Mouse (Mus musculus): Measurements from ENCODE around the gene Mif. TPM values are rescaled to one million over a fixed set of nuclear protein-coding genes. Genes with fewer than 3 reads are reported as not detected.
A peak's percentile ranks its signal among the peaks of the same experiment; 100 is the strongest.

Mif gene
- polyA plus RNA-seq, 1 experiment from 2014 or later: 984 TPM

GRCm38 (mm10) chr10:75855416-75855981, 4.5 kb downstream of the Mif start:
- H3K27ac ChIP-seq (replicated peaks): no peak overlapping the region
- no peak overlapping the region for H3K4me3 ChIP-seq (ENCODE audit: low read depth, low read length)
- DNase-seq (ENCODE audit: low spot score) (no peak), ATAC-seq (ENCODE audit: low FRiP score, low TSS enrichment) (no peak)
- no peaks in the 10 kb centered on the region for H3K27me3 ChIP-seq (ENCODE audit: control insufficient read depth, insufficient read depth, low read length)
- H3K9me3 ChIP-seq (ENCODE audit: control insufficient read depth, low read length): no peaks in the 10 kb centered on the region
- no peak for TF ChIP-seq CTCF (IDR thresholded peaks at IDR 0.05; ENCODE audit: low read depth)
- TF ChIP-seq EP300 (optimal IDR thresholded peaks at IDR 0.05): no peak
- WGBS: 88% methylated on average over 15 of the region's 15 CpGs
- 0 out of 2 replicates have a peak, but pooled peaks cover 3% of the 10 kb centered on the region for H3K36me3 ChIP-seq (ENCODE audit: control insufficient read depth, insufficient read depth, low read length)
- H3K4me1 ChIP-seq (replicated peaks; ENCODE audit: control insufficient read depth, insufficient read depth): no peaks in the 10 kb centered on the region
- H3K9ac ChIP-seq (ENCODE audit: low read length): no peak overlapping the region
- H3K4me2 ChIP-seq (replicated peaks; ENCODE audit: low read depth): no peak overlapping the region

GRCm38 (mm10) chr10:75854791-75855190, 5.2 kb downstream of the Mif start:
- no peak overlapping the region for H3K4me2 ChIP-seq (replicated peaks; ENCODE audit: low read depth)
- H3K9me3 ChIP-seq (ENCODE audit: control insufficient read depth, low read length): no peaks in the 10 kb centered on the region
- no peaks in the 10 kb centered on the region for H3K4me1 ChIP-seq (replicated peaks; ENCODE audit: control insufficient read depth, insufficient read depth)
- 81% methylated on average over 6 of the region's 6 CpGs for WGBS
- ATAC-seq (ENCODE audit: low FRiP score, low TSS enrichment) (no peak), DNase-seq (ENCODE audit: low spot score) (no peak)
- no peak overlapping the region for H3K9ac ChIP-seq (ENCODE audit: low read length)
- 0 out of 2 replicates have a peak, but pooled peaks cover 3% of the 10 kb centered on the region for H3K36me3 ChIP-seq (ENCODE audit: control insufficient read depth, insufficient read depth, low read length)
- no peak overlapping the region for H3K4me3 ChIP-seq (ENCODE audit: low read depth, low read length)
- no peak overlapping the region for H3K27ac ChIP-seq (replicated peaks)
- TF ChIP-seq EP300 (optimal IDR thresholded peaks at IDR 0.05) (no peak), CTCF (IDR thresholded peaks at IDR 0.05; ENCODE audit: low read depth) (no peak)
- H3K27me3 ChIP-seq (ENCODE audit: control insufficient read depth, insufficient read depth, low read length): no peaks in the 10 kb centered on the region

GRCm38 (mm10) chr10:75854096-75854495, 5.9 kb downstream of the Mif start:
- Histone ChIP-seq H3K4me2 (replicated peaks; ENCODE audit: low read depth) (no peak overlapping the region), H3K4me3 (ENCODE audit: low read depth, low read length) (no peak overlapping the region), H3K27me3 (ENCODE audit: control insufficient read depth, insufficient read depth, low read length) (no peaks in the 10 kb centered on the region), H3K9ac (ENCODE audit: low read length) (no peak overlapping the region), H3K27ac (replicated peaks) (no peak overlapping the region), H3K36me3 (ENCODE audit: control insufficient read depth, insufficient read depth, low read length) (0 out of 2 replicates have a peak, but pooled peaks cover 3% of the 10 kb centered on the region), H3K4me1 (replicated peaks; ENCODE audit: control insufficient read depth, insufficient read depth) (no peaks in the 10 kb centered on the region), H3K9me3 (ENCODE audit: control insufficient read depth, low read length) (no peaks in the 10 kb centered on the region)
- ATAC-seq (ENCODE audit: low FRiP score, low TSS enrichment): no peak
- no peak for TF ChIP-seq CTCF (IDR thresholded peaks at IDR 0.05; ENCODE audit: low read depth)
- DNase-seq (ENCODE audit: low spot score): no peak
- WGBS: 43% methylated on average over 5 of the region's 5 CpGs

- Histone ChIP-seq H3K9me3 (ENCODE audit: control insufficient read depth, low read length) (no peaks in the 10 kb centered on the region), H3K9ac (ENCODE audit: low read length) (no peak overlapping the region), H3K4me2 (replicated peaks; ENCODE audit: low read depth) (no peak overlapping the region), H3K27ac (replicated peaks) (no peak overlapping the region), H3K4me3 (ENCODE audit: low read depth, low read length) (no peak overlapping the region), H3K36me3 (ENCODE audit: control insufficient read depth, insufficient read depth, low read length) (0 out of 2 replicates have a peak, but pooled peaks cover 3% of the 10 kb centered on the region), H3K4me1 (replicated peaks; ENCODE audit: control insufficient read depth, insufficient read depth) (no peaks in the 10 kb centered on the region), H3K27me3 (ENCODE audit: control insufficient read depth, insufficient read depth, low read length) (no peaks in the 10 kb centered on the region)
- ATAC-seq (ENCODE audit: low FRiP score, low TSS enrichment) (peak; percentile 70; the same call in 1 of the 2 replicates), DNase-seq (ENCODE audit: low spot score) (peak; percentile 86)
- 16% methylated on average over 10 of the region's 10 CpGs for WGBS
- no peak for TF ChIP-seq EP300 (optimal IDR thresholded peaks at IDR 0.05)
- peak; percentile 82 for TF ChIP-seq CTCF (IDR thresholded peaks at IDR 0.05; ENCODE audit: low read depth)
Observed at GRCm38 (mm10) chr10:75853452-75853851, 6.6 kb downstream of the Mif start.

GRCm38 (mm10) chr10:75852539-75853125, 7.4 kb downstream of the Mif start:
- no peaks in the 10 kb centered on the region for H3K36me3 ChIP-seq (ENCODE audit: control insufficient read depth, insufficient read depth, low read length)
- no peaks in the 10 kb centered on the region for H3K4me1 ChIP-seq (replicated peaks; ENCODE audit: control insufficient read depth, insufficient read depth)
- H3K9me3 ChIP-seq (ENCODE audit: control insufficient read depth, low read length): no peaks in the 10 kb centered on the region
- H3K4me3 ChIP-seq (ENCODE audit: low read depth, low read length): no peak overlapping the region
- WGBS: 68% methylated on average over 12 of the region's 12 CpGs
- no peak overlapping the region for H3K4me2 ChIP-seq (replicated peaks; ENCODE audit: low read depth)
- no peak overlapping the region for H3K9ac ChIP-seq (ENCODE audit: low read length)
- H3K27ac ChIP-seq (replicated peaks): no peak overlapping the region
- no peak for DNase-seq (ENCODE audit: low spot score)
- H3K27me3 ChIP-seq (ENCODE audit: control insufficient read depth, insufficient read depth, low read length): no peaks in the 10 kb centered on the region
- no peak for TF ChIP-seq EP300 (optimal IDR thresholded peaks at IDR 0.05)
- no peak for TF ChIP-seq CTCF (IDR thresholded peaks at IDR 0.05; ENCODE audit: low read depth)
- ATAC-seq (ENCODE audit: low FRiP score, low TSS enrichment): no peak

GRCm38 (mm10) chr10:75851681-75852080, 8.4 kb downstream of the Mif start:
- Histone ChIP-seq H3K4me2 (replicated peaks; ENCODE audit: low read depth) (no peak overlapping the region), H3K4me1 (replicated peaks; ENCODE audit: control insufficient read depth, insufficient read depth) (no peaks in the 10 kb centered on the region), H3K27ac (replicated peaks) (no peak overlapping the region), H3K36me3 (ENCODE audit: control insufficient read depth, insufficient read depth, low read length) (no peaks in the 10 kb centered on the region), H3K9me3 (ENCODE audit: control insufficient read depth, low read length) (no peaks in the 10 kb centered on the region), H3K9ac (ENCODE audit: low read length) (no peak overlapping the region), H3K27me3 (ENCODE audit: control insufficient read depth, insufficient read depth, low read length) (no peaks in the 10 kb centered on the region), H3K4me3 (ENCODE audit: low read depth, low read length) (no peak overlapping the region)
- ATAC-seq (ENCODE audit: low FRiP score, low TSS enrichment) (no peak), DNase-seq (ENCODE audit: low spot score) (no peak)
- no peak for TF ChIP-seq EP300 (optimal IDR thresholded peaks at IDR 0.05)
- no peak for TF ChIP-seq CTCF (IDR thresholded peaks at IDR 0.05; ENCODE audit: low read depth)
- WGBS: 44% methylated on average over 3 of the region's 3 CpGs

All from stomach, postnatal 0 days (tissue).